Mouse (Mus musculus) hindbrain, embryonic 12.5 days (tissue): Measurements from ENCODE around the gene A530032D15Rik. TPM values are rescaled to one million over a fixed set of nuclear protein-coding genes. Genes with fewer than 3 reads are reported as not detected.

Experiments
- polyA plus RNA-seq: library from polyadenylated mRNA; unstranded; fragments of >200 nt; fragmentation: Nextera tagmentation; extraction: Ambion mirVana; gene quantifications from 2 replicates; pipeline ENCODE4 v1.2.1, GENCODE M21; 2016

The A530032D15Rik gene
- polyA plus RNA-seq, 1 experiment from 2014 or later = not detected

Other genes starting within 250 kb of the A530032D15Rik start
- gene Slc16a14, start 174.7 kb downstream of the A530032D15Rik start, polyA plus RNA-seq = 8.3 and 9.0 TPM in 2 replicates
- not detected in 2 replicates for gene Gm10553, start 9.7 kb downstream of the A530032D15Rik start, polyA plus RNA-seq
- gene C130026I21Rik, start 160.7 kb upstream of the A530032D15Rik start, polyA plus RNA-seq = not detected in 2 replicates